Mouse (Mus musculus) c-Kit-positive CD71-positive TER-119-positive erythroid progenitor cells, embryonic 14.5 days (primary cell): ENCODE measurements at regions not wholly inside any gene's neighbourhood (a gene's known extent, or its start where the extent isn't known, plus 50 kb on each side); places are given as distances from the start of the nearest gene placed in this dataset.
"Not testable (repeated sequence)": the region's sequence is repeated elsewhere in the genome, so short reads cannot be mapped to it uniquely, and the experiment has no call there.

ENCODE experiments used
- DNase-seq: peaks from one replicate; pipeline ENCODE4 v3.0.0-alpha.2; 2013; ENCODE audit warnings: low spot score

DNA sequence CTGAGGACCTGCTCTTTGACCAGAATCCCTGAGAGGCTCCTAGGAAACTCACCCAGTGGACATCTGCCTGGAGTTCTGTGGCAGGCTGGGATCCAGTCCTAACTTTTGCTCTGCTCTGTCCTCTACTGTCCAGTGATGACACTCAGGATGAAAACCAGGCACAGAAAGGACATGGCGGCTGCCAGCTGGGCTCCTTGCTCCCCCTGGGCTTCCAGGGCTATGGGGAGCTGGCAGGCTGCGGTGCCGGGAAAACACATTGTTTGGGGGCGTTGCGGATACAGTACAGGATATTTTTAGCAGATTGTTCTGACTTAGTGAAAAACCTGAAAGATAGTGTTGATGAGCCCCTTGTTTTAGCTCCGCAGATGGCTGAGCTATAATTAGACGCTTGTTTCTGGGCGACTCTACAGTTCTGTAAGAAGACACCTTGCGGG lies 94.2 kb upstream of the Klf13 start:
- DNase-seq, result no peak

DNA sequence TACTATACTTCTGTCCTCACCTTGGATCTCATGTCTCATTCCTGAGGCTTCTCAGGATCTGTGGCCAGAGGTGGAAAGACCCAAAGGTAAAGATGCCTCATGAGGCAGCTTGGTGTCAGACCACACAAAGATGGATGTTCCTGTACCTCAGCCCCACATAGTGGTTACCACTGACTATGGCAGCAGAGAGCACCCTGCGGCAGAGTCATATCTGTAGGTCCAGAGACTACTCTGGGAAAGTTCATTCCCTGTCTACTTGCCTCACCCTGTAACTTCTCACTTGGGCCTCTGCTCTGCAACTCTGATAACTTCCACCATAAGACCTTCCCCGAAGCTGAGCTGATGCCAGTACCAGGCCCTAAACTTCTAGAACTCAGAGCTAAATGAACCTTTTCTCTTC lies 91.9 kb upstream of the Klf13 start:
- peak; percentile 46 for DNase-seq

DNA sequence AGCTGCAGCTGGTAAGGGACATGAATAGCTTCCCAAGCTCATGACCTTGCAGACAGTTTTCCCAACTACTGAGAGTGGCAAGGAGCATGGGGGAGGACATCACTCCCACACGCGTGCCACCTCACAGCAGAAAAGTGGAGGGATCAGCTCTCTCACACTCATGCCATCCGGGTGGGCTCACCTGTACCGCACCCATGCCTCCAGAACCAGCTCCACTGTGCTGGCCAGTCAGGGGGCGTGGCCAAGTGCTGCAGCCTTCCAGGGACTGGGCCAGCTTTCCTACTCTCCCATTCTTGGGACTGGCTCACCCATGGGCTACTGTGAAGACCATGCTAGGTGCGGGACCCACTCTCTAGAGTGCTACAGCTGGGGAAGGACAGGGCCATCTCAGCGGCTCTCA lies 88.4 kb upstream of the Klf13 start:
- DNase-seq, result no peak

DNA sequence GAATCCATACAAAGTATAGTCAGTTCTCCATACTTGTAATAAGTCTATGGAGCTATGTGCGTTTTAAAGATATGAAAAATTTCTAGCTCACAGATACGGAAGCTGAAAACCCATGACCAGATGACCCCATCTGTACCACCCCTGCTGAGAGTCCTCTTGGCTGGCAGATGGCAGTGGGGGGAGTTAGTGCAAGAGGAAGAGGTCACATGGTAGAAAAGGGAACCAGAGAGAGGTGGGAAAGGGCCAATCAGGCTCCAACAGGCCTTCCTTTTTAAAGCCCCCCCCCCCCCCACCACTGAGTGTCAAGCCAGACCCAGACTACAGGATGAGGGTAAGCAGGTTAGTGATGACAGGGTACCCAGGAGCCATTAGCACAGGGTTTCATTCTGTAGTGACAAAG lies 86.4 kb upstream of the Klf13 start:
- no peak for DNase-seq

DNA sequence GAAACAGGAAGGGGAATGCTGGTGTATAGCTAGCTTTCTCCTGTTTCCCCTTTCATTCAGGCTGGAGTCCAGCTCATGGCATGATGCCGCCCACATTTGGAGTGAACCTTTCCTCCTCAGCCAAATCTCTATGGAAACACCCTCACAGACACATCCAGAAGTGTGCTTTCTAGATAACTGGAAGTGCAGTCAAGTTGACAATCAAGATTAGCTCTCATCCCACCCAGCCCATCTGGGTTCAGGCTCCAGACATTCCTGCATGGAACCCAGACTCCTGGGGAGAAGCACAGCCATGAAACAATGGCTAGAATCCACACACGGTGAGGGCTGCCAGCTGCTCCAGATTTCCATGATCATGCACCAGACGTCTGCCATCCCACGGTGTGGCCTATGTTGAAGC lies 85.5 kb upstream of the Klf13 start:
- DNase-seq, result no peak

DNA sequence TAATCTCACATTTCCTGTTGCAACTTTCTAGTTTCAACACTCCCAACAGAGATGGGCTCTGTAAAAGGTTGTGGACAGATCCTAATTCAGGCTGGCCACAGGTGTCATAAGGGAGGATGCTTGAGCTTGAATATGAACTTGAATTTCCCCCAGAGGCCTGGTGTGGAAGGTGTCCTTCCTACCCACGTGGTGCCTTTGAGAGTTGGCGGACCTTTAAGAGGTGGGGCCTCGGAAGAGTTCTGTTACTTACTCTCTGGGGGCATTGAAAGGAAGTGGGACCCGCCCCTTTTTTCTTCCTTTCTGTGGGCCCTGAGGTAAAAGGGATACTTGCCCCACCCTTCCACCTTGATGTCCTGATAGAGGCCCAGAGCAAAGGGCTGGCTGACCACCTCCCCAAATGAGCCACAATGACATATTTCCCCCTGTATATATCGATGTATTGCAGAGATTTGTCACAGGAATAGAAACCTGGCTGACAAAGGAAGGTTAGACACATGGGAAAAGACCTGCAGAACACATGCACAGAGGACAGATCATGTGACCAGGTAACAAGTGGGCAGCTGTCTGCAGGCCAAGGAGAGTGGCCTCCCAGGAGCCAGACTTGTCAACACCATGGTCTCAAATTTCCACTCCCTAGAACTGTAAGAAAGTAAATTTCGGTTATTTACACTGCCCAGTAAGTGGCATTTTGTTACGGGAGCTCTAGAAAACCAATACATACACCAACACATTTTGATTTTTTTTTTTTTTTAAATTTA lies 84.2 kb upstream of the Klf13 start:
- no peak for DNase-seq

DNA sequence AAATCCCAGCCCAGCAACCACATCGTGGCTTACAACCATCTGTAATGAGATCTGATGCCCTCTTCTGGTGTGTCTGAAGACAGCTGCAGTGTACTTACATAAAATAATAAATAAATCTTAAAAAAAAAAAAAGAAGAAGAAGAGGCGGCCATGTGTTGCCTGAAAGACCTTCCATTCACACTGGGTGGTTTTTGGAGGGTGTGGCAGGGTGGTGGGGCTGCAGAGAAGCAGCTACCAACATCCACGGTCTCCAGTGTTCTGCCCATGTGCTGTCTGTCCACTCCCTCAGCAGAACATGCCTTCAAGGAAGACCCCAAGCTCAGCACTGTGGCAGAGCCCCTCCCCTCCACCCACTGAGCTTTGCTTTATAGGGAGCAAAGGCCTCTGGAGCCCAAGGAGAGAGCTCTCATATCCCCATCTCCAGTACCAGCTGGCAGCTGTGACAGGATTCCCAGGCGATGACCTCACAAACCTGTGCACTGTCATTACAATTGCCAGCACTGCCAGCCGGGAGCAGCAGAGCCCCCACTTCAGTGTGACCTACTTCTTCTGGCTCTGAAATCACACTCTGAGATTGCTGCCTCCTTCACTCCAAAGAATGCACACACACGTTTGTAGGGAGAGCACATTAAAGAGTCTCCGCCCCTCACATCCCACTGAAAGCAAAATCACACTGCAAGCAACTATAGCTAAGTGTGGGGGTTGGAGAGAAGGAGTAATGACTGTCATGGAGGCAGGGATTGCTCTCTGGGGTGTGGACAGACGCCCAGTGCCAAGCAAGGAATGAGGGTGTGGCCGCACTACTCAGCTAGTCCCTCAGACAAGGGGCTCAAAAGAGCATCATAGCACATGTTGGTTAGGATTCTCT lies 82.8 kb upstream of the Klf13 start:
- no peak for DNase-seq

DNA sequence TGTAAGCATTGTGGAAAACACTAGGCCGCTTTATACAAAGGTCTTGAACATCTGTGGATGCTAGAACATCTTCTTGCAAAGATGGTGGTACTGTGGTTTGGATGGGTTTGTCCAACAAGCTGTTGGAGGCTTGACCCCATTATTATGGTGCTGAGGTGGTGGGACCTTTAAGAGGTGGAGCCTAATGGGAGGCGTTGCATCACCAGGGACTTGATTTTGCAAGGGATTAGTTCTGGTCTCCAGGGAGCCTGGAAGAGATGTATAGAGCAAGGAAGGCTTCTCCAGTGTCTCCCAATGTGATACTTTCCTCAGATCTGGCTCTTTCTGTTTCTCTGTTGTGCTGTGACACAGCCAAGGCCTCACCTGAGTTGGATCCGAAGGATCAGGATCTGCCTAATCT lies 79.4 kb upstream of the Klf13 start:
- no peak for DNase-seq

DNA sequence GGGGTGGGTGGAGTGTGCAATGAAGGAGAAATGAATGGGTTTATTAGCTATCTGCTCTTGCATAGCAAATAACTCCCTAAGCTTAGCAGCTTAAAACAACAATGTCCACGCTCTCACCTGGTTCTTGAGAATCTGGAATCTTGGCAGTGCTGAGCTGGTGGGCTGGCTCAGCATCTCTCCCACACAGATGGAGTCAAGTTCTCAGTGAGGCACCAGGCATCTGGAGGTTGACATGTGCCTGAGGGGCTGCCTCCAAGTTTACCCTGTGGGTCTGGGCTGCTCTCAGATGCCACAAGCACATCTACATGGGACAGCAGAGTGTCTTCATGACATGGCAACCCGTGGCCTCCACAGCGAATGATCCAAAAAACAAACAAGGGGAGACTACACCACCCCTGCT lies 78.2 kb upstream of the Klf13 start:
- DNase-seq, result no peak

DNA sequence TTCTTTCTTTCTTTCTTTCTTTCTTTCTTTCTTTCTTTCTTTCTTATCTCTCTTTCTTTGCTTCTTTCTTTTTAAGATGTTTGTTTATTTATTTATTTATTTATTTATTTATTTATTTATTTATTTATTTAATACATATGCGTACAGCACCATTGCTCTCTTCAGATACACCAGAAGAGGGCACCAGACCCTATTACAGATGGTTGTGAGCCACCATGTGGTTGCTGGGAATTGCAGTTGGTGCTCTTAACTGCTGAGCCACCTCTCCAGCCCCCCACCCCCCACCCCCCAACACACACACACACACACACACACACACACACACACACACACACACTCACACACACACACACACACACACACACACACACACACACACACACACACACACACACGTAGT lies 76.4 kb upstream of the Klf13 start:
- DNase-seq, result not testable (repeated sequence)

DNA sequence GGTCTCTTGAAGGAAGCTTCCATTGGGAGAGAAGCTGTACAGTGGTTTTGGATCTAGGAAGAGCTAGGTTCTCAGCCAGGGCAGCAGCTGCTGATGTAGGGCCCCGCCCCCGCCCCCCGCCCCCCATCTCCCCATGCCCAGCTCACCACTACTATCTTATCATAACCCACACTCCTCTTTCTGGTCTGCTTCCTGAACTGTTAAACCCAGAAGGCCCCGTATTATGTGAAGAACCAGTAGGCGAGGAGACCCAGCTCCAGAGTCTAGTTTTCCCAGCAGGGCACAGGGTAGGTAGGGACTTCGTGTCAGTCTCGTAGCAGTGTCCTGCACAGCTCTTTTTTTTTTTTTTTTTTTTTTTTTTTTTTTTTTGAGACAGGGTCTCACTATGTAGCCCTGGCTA lies 75.5 kb upstream of the Klf13 start:
- DNase-seq, result no peak

DNA sequence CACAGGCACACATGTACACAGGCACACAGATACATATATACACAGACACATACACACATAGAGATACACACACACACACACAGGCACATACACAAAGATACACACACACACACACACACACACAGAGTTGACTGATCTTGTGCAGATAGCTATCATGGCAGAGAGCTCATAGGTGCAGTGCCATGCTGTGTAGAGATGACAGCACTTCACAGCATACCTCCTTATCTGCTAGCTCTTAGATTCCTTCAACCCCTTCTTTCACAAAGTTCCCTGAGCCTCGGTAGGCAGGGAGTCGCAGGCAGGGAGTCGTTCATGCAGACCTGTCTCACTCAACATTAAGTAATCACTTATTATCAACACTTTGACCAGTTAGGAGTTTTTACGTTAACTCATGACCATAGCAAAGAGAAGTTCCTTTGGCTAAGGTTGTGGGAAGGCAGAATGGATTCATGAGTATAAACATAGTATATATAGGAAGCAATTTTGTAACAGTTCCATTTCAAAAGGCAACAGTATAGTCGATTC lies 74.4 kb upstream of the Klf13 start:
- DNase-seq, result no peak

DNA sequence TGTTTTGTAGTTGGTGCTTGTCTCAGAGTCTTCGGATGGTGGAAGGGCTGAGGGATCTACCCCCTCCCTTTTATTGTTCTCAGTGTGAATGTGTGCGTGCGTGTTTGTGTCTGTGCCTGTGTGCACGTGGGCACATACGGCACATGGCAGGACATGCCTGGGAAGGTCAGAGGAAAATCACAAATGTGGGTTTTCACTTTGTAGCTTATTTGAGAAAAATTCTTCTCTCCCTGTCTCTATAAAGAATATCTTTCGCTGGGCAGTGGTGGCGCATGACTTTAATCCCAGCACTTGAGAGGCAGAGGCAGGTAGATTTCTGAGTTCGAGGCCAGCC lies 73.5 kb upstream of the Klf13 start:
- DNase-seq, result no peak

DNA sequence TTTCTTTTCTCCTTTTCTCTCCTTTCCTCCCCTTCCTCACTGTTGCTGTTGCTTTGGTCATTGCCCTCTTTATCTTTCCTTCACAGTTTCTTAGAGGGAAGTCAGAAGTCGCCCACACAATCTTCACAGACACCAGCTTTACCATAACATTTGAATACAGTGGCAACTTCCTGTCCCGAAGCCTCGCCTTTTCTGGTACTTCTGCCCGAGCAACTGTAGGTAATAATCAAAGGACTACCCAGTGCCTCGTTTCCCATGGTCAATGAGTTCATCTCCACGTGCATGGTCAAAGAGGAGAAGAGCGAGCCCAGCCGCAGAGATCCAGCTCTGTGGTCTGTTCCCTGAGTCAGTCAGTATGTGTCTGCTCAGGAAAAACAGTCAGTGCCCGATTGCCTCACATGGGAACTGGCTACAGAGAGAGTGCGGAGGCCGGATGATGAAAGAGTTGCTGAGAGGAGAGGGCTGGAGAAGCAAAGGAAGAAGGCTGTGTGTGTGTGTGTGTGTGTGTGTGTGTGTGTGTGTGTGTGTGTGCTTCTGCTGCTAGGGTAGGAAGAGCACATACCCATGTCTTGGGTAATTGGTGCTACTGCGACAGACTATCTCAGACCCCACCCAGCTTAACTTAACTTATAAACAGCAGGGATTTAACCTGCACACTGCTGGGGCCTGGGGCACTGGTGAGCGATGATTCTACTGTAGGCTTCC lies 73.0 kb upstream of the Klf13 start:
- no peak for DNase-seq

DNA sequence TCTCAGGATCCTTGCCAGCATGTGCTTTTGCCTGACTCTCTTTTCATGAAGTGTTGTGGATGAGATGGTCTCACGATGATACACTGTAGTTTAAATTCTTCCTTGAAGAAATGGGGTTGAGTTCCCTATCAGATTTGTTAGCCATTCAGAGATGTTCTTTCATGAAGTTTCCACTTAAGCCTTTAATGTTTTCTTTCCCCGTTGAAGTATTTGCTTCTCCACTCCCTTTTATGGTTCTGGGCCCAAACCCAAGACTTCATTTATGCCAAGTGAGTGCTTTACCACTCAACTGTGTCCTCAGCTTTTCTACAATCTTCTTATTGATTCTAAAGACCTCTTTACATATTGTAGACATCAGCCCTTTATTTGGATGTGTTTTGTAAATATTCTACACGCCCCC lies 71.9 kb upstream of the Klf13 start:
- no peak for DNase-seq

DNA sequence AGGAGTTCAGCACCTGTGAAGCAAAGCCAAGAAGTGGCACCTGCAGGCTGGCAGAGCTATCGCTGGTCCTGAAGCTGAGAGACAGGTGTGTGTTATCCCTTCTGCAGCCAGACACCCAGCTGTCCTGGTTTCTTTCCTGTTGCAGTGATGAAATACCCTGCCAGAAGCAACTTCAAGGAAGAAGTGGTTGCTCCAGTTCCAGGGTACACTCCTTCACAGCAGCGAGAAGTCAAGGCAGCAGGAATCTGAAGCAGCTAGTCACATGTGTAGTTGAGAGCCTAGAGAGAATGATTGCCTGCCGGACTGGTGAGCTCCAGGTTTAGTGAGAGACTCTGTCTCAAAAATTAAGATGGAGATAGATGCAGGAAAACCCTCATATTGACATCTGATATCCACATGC lies 69.1 kb upstream of the Klf13 start:
- DNase-seq, result no peak

DNA sequence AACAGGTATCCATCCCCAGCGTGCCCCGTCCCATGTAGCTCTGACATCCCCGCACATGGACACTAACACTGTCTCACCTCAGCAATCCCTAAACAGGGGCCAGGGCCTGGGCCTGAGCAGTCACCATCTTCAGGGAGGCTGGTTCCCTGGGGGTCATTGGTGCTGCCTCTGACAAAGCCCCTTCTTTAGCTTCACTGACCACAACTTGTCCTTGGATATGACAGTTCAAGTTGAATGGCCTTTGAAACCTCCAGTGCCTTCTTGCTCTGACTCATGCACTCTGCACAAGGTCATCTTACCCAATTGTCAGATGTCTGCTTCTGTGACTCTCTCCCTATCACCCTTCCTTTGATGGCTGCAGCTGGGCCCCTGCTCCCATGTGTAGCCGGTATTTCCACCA lies 68.2 kb upstream of the Klf13 start:
- no peak for DNase-seq

DNA sequence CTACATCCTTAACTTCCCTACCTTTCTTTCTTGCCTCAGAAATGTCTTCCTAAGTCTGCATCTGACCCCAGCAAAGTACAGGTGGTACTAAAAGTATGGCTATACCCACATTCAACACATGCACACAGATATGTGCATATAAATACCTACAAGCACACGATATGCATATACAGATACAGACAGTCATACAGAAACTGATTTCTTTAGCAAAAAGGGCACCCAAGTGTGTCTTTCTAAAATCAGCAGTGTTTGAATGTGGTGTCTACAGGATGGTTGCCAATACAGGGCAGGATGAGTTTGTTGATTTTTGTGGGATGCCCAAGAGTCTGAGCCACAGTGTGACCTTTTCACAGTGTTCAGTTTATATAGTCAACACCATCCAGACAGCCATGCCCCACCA lies 67.0 kb upstream of the Klf13 start:
- DNase-seq, result no peak

DNA sequence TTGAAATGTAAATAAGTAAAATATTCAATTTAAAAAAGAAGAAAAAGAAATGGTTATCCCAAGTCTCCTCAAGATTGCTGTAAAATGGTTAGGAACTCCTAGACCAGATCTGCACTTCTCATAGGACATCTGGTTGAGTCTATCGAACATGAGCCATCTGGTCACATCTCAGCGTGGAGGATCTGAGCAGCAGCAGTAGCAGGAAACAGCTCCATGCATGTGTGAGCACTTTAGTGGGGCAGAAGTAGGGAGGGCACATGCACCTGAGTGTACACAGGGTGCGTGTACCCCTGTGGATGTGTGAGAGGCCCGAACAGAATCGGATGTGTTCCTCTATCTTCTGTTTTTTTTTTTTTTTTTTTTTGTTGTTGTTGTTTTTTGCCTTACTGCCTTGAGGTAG lies 65.2 kb upstream of the Klf13 start:
- no peak for DNase-seq

DNA sequence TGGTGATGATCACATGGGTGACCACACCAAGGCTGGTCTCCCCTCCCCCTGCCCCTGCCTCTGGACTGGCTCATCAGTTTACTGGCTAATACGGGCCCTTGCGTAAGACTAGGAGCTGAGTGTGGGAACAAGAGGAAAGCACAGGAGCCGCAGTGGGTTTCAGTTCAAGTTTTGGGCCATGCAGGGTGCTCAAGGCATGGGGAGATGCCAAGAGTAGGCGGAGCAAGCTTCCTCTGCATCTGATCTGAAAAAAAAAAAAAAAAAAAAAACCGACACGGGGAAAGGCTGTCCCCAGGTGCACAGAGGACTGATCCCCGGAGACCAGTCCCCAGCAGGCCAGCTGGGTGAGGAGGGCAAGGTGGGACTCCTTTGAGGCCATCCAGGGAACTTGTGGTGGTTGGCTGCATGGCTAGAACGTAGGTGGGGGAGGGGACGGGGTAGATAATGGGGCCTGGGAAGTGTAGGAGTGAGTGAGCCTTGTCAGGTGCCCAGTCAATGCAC lies 62.9 kb upstream of the Klf13 start:
- DNase-seq, result no peak

DNA sequence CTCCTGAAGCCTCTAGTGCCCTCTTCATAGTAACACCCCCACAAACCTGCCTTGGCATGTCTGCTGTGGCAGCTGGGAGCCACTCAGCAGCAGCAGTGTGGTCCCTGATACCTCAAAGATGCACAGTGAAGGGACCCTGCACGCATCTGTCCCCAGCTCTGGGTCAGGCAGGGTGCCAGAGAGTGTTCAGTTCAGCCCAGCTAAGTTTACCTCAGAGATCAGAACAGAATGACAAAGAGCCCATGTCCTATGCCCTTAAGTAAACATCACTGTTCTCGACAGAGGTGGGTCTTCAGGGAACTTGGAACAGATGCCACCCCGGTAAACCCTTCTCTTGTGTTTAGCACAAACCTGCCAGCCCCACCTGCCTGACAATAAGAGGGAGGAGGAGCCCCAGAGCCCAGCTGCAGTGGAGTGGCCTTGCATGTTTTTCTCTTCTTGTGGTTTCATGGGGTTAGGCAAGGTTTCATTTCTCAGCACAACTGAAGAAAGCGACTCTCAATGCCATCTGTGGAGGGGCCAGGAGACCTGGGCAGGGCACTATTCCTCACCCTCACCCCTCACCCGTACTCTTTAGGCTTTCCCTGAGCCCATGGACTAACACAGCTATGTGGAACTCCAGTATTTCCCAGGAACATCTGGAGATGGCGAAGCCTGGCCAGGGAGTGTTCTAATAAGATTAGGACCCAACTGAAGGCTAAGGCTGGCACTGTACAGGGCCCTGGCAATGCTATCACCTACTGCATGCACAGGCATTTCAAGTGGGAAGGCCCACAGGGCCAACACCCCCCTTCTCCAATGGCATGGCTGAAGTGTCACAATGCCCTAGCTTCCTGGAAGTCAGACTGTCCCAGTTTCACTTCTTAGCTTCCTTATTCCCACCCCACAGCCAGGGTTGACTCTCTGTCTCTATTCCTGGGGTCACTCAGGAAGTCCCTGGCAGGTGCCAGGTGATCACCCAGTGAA lies 60.6 kb upstream of the Klf13 start:
- DNase-seq, result no peak
